10 mouse cellular contexts compared by ENCODE assay signal in the genomic region with DNA sequence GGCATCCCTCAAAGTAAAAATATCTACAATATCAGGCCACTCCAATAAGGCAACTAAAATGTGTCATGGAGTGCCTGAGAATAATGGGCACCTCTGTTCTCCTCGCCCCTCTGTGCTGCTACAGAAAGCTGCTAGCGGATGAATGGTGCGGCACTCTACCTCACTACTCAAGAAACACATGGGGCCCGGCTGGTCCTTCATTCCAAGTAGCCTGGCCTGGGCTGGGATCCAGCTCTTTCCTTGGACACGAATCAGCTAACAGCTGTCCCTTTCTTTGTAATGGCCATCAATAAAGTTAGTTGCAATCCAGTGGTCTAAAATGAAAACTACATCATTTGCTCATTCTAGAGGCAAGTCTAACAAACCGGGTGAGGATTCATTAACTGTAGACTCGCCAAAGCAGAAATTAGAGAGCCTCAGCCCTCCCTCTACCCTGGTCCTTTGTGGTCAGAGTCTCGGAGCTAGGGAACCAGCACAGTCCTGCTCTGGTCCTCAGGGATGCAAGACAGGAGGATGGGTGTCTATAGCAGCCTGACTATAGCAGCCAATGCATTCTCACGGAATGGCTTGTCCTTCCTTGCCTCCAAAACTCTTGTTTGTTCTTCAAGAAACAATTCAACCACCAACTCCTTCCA. TPM values are rescaled to one million over a fixed set of nuclear protein-coding genes. Genes with fewer than 3 reads are reported as not detected.
DNase-seq lines count a peak whose midpoint lies in the region; ATAC-seq and TF ChIP-seq lines count a peak whose summit lies in the region.
"Had no signal": no experiment of that assay in that cellular context is flagged by ENCODE, and none has a peak within 500 bp of the region (broad histone marks: within the 10 kb centered on the region; RNA-seq: fewer than 3 reads in every experiment).

No protein-coding gene starts in this region.

- H3K27me3 ChIP-seq in embryonic facial prominence, embryonic 14.5 days (replicated peaks; ENCODE audit: control insufficient read depth, insufficient read depth, low read length), result peaks cover 3% of the 10 kb centered on the region
- peaks cover 21% of the 10 kb centered on the region for H3K27me3 ChIP-seq in embryonic facial prominence, embryonic 10.5 days (replicated peaks; ENCODE audit: low read depth, poor library complexity, severe bottlenecking)
- H3K27me3 ChIP-seq in lung, embryonic 14.5 days (ENCODE audit: insufficient read depth, low read length), result peaks cover 5% of the 10 kb centered on the region

- WGBS in embryonic facial prominence, embryonic 14.5 days, result 69% methylated on average over 9 of the region's 9 CpGs
- 84% methylated on average over 9 of the region's 9 CpGs for WGBS in embryonic facial prominence, embryonic 10.5 days
- WGBS in lung, embryonic 14.5 days, result 38% methylated on average over 9 of the region's 9 CpGs
- WGBS in lung, adult 2 months, result 56% methylated on average over 9 of the region's 9 CpGs

- peak; percentile 17 for DNase-seq in embryonic facial prominence, embryonic 14.5 days (ENCODE audit: low spot score)
- no peak for DNase-seq in embryonic facial prominence, embryonic 10.5 days (ENCODE audit: low spot score)
- DNase-seq in lung, embryonic 14.5 days, result peak; percentile 86
- no peak for DNase-seq in lung, adult 2 months
- peak; percentile 49 to 66 for DNase-seq in heart, postnatal 14 days
- peak; percentile 46 to 73 for DNase-seq in lung, postnatal 4 days
- DNase-seq in T-cell, adult 2 months (ENCODE audit: low spot score), result no peak
- DNase-seq: embryo, embryonic 11 days had no signal

- no peak overlapping the region for H3K27ac ChIP-seq in embryonic facial prominence, embryonic 14.5 days (replicated peaks; ENCODE audit: low read depth, low read length)
- H3K27ac ChIP-seq in embryonic facial prominence, embryonic 10.5 days (replicated peaks), result no peak overlapping the region
- no peak overlapping the region for H3K27ac ChIP-seq in lung, embryonic 14.5 days (ENCODE audit: low read depth)

- H3K4me2 ChIP-seq in embryonic facial prominence, embryonic 14.5 days (ENCODE audit: low read depth, low read length), result no peak overlapping the region
- H3K4me2 ChIP-seq in lung, embryonic 14.5 days, result no peak overlapping the region

- ATAC-seq in embryonic facial prominence, embryonic 14.5 days (ENCODE audit: low read depth), result no peak
- peak; percentile 87 for ATAC-seq in lung, embryonic 14.5 days (ENCODE audit: insufficient read depth)
- ATAC-seq in inflammation-experienced regulatory T-cells, adult 6 months, result no peak

- no peak overlapping the region for H3K4me3 ChIP-seq in embryonic facial prominence, embryonic 14.5 days (ENCODE audit: low read depth, low read length)
- H3K4me3 ChIP-seq in embryonic facial prominence, embryonic 10.5 days, result no peak overlapping the region
- H3K4me3 ChIP-seq in lung, embryonic 14.5 days (ENCODE audit: low read depth, low read length), result no peak overlapping the region
- H3K4me3 ChIP-seq in lung, adult 2 months (replicated peaks; ENCODE audit: extremely low read depth, low read depth, low read length), result no peak overlapping the region

- H3K9ac ChIP-seq in embryonic facial prominence, embryonic 14.5 days (ENCODE audit: low read depth, low read length), result no peak overlapping the region
- H3K9ac ChIP-seq in lung, embryonic 14.5 days, result no peak overlapping the region

- no peaks in the 10 kb centered on the region for H3K36me3 ChIP-seq in embryonic facial prominence, embryonic 14.5 days (ENCODE audit: control insufficient read depth, insufficient read depth, low read length)
- H3K36me3 ChIP-seq in embryonic facial prominence, embryonic 10.5 days (replicated peaks), result no peaks in the 10 kb centered on the region
- no peaks in the 10 kb centered on the region for H3K36me3 ChIP-seq in lung, embryonic 14.5 days (ENCODE audit: insufficient read depth)

- TF ChIP-seq POLR2A in lung, adult 2 months (IDR thresholded peaks at IDR 0.05; ENCODE audit: borderline replicate concordance, extremely low read depth, low read depth, low read length), result no peak

- H3K9me3 ChIP-seq in embryonic facial prominence, embryonic 14.5 days (ENCODE audit: control insufficient read depth, low read length), result no peaks in the 10 kb centered on the region
- H3K9me3 ChIP-seq in embryonic facial prominence, embryonic 10.5 days, result no peaks in the 10 kb centered on the region
- no peaks in the 10 kb centered on the region for H3K9me3 ChIP-seq in lung, embryonic 14.5 days (ENCODE audit: low read depth, low read length)

- no peak for TF ChIP-seq CTCF in lung, embryonic 14.5 days (IDR thresholded peaks at IDR 0.05; ENCODE audit: low read depth)
- TF ChIP-seq CTCF in lung, adult 2 months (IDR thresholded peaks at IDR 0.05; ENCODE audit: insufficient read depth, low read length), result no peak

- intact Hi-C loops in heart, postnatal 14 days (cut with DNase I), result no loop called here

- no peaks in the 10 kb centered on the region for H3K4me1 ChIP-seq in embryonic facial prominence, embryonic 14.5 days (ENCODE audit: control insufficient read depth, insufficient read depth, low read length)
- no peaks in the 10 kb centered on the region for H3K4me1 ChIP-seq in embryonic facial prominence, embryonic 10.5 days
- H3K4me1 ChIP-seq in lung, embryonic 14.5 days (ENCODE audit: insufficient read depth), result no peaks in the 10 kb centered on the region
- no peaks in the 10 kb centered on the region for H3K4me1 ChIP-seq in lung, adult 2 months (ENCODE audit: control insufficient read depth, insufficient read depth, low read length)

RNA-seq across cellular contexts. Expression of gene Grin2b, which starts 7.8 kb away (rescaled TPM):
- polyA plus RNA-seq in embryonic facial prominence, embryonic 14.5 days (2014; fragmentation: Nextera tagmentation; extraction: Ambion mirVana), result 0.56 and 2.1 TPM in 2 replicates
- 0.02 TPM in 1 of 2 replicates, not detected in the other for polyA plus RNA-seq in embryonic facial prominence, embryonic 10.5 days (2016; fragmentation: Nextera tagmentation; extraction: Ambion mirVana)
- 0.47 and 0.82 TPM in 2 replicates for polyA plus RNA-seq in lung, embryonic 14.5 days (2014; fragmentation: Nextera tagmentation; extraction: Ambion mirVana)
- polyA plus RNA-seq in lung, adult 2 months (2012; rRNA removed), result 0.12 TPM in 1 of 2 replicates, not detected in the other
- under 1 TPM in 1 of 2 experiments, not detected in 1; 0.02 TPM for total RNA-seq in heart, postnatal 14 days (2021)
- under 1 TPM in 1 of 3 experiments, not detected in 2; 0.23 TPM for polyA plus RNA-seq in inflammation-experienced regulatory T-cells, adult 6 months (2017; shearing (Covaris generic))
- polyA plus RNA-seq: heart, postnatal 0 days had no signal

Comparison
In these comparisons a context has a peak if more than half of its experiments do, and no peak if none do; other contexts are left out.
1. DNase-seq: peak in embryonic facial prominence, embryonic 14.5 days (single experiment), lung, embryonic 14.5 days (single experiment), heart, postnatal 14 days (2 of 2) and lung, postnatal 4 days (2 of 2); none in embryonic facial prominence, embryonic 10.5 days (single experiment), lung, adult 2 months (single experiment) and T-cell, adult 2 months (single experiment).